Mouse (Mus musculus) spleen, postnatal 0 days (tissue): ENCODE measurements around the gene Olfr598. TPM values are rescaled to one million over a fixed set of nuclear protein-coding genes. Genes with fewer than 3 reads are reported as not detected.

Source experiments
- polyA plus RNA-seq: library from polyadenylated mRNA; unstranded; fragments of >200 nt; fragmentation: Nextera tagmentation; extraction: Ambion mirVana; gene quantifications from 2 replicates; pipeline ENCODE4 v1.2.1, GENCODE M21; 2015

Olfr598 gene
- not detected in 2 replicates for polyA plus RNA-seq

GRCm38 (mm10) chr7:103323268-103323667 is at the start of gene Olfr598:
Olfr598 (plus strand) TSS chr7:103323568.

GRCm38 (mm10) chr7:103305348-103305747 is 18.0 kb upstream of the Olfr598 start, which contains the start of gene Olfr596:
Olfr596 (plus strand) TSS chr7:103305648.

GRCm38 (mm10) chr7:103316015-103316414 is 7.4 kb upstream of the Olfr598 start, which contains the start of gene Olfr597:
Olfr597 (plus strand) TSS chr7:103316315.

GRCm38 (mm10) chr7:103335617-103336016 is 12.2 kb downstream of the Olfr598 start, which contains the start of gene Olfr599:
Olfr599 (plus strand) TSS chr7:103335917.

GRCm38 (mm10) chr7:103349569-103349968 is 26.2 kb downstream of the Olfr598 start, which contains the start of gene Olfr600:
Olfr600 (minus strand) TSS chr7:103349669.

GRCm38 (mm10) chr7:103362555-103362954 is 39.2 kb downstream of the Olfr598 start, which contains the start of gene Olfr601:
Olfr601 (minus strand) TSS chr7:103362655.

Other genes with a start within 250 kb of the Olfr598 start
- gene Olfr584, start 241.7 kb upstream of the Olfr598 start, polyA plus RNA-seq, result not detected in 2 replicates
- not detected in 2 replicates for gene Olfr585, start 225.8 kb upstream of the Olfr598 start, polyA plus RNA-seq
- not detected in 2 replicates for gene Olfr586, start 197.9 kb upstream of the Olfr598 start, polyA plus RNA-seq
- not detected in 2 replicates for gene Olfr588-ps1, start 182.7 kb upstream of the Olfr598 start, polyA plus RNA-seq
- not detected in 2 replicates for gene Olfr589, start 167.2 kb upstream of the Olfr598 start, polyA plus RNA-seq
- not detected in 2 replicates for gene Olfr591, start 145.2 kb upstream of the Olfr598 start, polyA plus RNA-seq
- gene Olfr592, start 138.8 kb upstream of the Olfr598 start, polyA plus RNA-seq, result not detected in 2 replicates
- not detected in 2 replicates for gene Olfr593, start 111.7 kb upstream of the Olfr598 start, polyA plus RNA-seq
- gene Olfr594, start 106.6 kb upstream of the Olfr598 start, polyA plus RNA-seq, result not detected in 2 replicates
- gene Usp17ld, start 71.1 kb upstream of the Olfr598 start, polyA plus RNA-seq, result not detected in 2 replicates
- not detected in 2 replicates for gene Olfr596, start 17.9 kb upstream of the Olfr598 start, polyA plus RNA-seq
- not detected in 2 replicates for gene Olfr597, start 7.3 kb upstream of the Olfr598 start, polyA plus RNA-seq
- not detected in 2 replicates for gene Olfr599, start 12.3 kb downstream of the Olfr598 start, polyA plus RNA-seq
- gene Olfr600, start 26.1 kb downstream of the Olfr598 start, polyA plus RNA-seq, result not detected in 2 replicates
- gene Olfr601, start 39.1 kb downstream of the Olfr598 start, polyA plus RNA-seq, result not detected in 2 replicates
- not detected in 2 replicates for gene Olfr603, start 62.6 kb downstream of the Olfr598 start, polyA plus RNA-seq
- not detected in 2 replicates for gene Usp17lc, start 91.5 kb downstream of the Olfr598 start, polyA plus RNA-seq
- gene Olfr605, start 121.9 kb downstream of the Olfr598 start, polyA plus RNA-seq, result not detected in 2 replicates
- gene Olfr606, start 125.5 kb downstream of the Olfr598 start, polyA plus RNA-seq, result not detected in 2 replicates
- not detected in 2 replicates for gene Olfr607, start 140.6 kb downstream of the Olfr598 start, polyA plus RNA-seq
- gene Olfr608, start 146.3 kb downstream of the Olfr598 start, polyA plus RNA-seq, result not detected in 2 replicates
- gene Olfr609, start 174.5 kb downstream of the Olfr598 start, polyA plus RNA-seq, result not detected in 2 replicates
- not detected in 2 replicates for gene Olfr610, start 188.6 kb downstream of the Olfr598 start, polyA plus RNA-seq
- gene Olfr611, start 197.3 kb downstream of the Olfr598 start, polyA plus RNA-seq, result not detected in 2 replicates
- gene Olfr612, start 219.1 kb downstream of the Olfr598 start, polyA plus RNA-seq, result not detected in 2 replicates
- gene Olfr613, start 224.5 kb downstream of the Olfr598 start, polyA plus RNA-seq, result not detected in 2 replicates
- gene Olfr615, start 232.5 kb downstream of the Olfr598 start, polyA plus RNA-seq, result not detected in 2 replicates
- not detected in 2 replicates for gene Olfr616, start 245.6 kb downstream of the Olfr598 start, polyA plus RNA-seq
- not detected in 2 replicates for gene Olfr617, start 249.5 kb downstream of the Olfr598 start, polyA plus RNA-seq